Mouse (Mus musculus): ENCODE measurements around the gene Sigmar1. TPM values are rescaled to one million over a fixed set of nuclear protein-coding genes. Genes with fewer than 3 reads are reported as not detected.
"Not testable (repeated sequence)": the region's sequence is repeated elsewhere in the genome, so short reads cannot be mapped to it uniquely, and the experiment has no call there.

Sigmar1 gene
- polyA plus RNA-seq, 1 experiment from 2014 or later, result 100 TPM

- not testable (repeated sequence) for H3K4me2 ChIP-seq (replicated peaks; ENCODE audit: low read depth, low read length); H3K36me3 ChIP-seq (ENCODE audit: insufficient read depth, low read length); H3K4me3 ChIP-seq (ENCODE audit: low read length); ATAC-seq (ENCODE audit: low FRiP score, low TSS enrichment); H3K27ac ChIP-seq (ENCODE audit: low read length); H3K4me1 ChIP-seq (ENCODE audit: insufficient read depth, low read length); H3K9me3 ChIP-seq (ENCODE audit: low read length); H3K9ac ChIP-seq (replicated peaks; ENCODE audit: low read length)
- WGBS, result 54% methylated on average over 2 of the region's 2 CpGs
- H3K27me3 ChIP-seq (ENCODE audit: insufficient read depth, low read length), result peaks cover 14% of the 10 kb centered on the region; the same call in 1 of the 2 replicates
Observed at GRCm38 (mm10) chr4:41702226-41702625, 53.7 kb downstream of the Sigmar1 start.

GRCm38 (mm10) chr4:41700224-41700623 is 55.7 kb downstream of the Sigmar1 start:
- not testable (repeated sequence) for H3K9ac ChIP-seq (replicated peaks; ENCODE audit: low read length); H3K27ac ChIP-seq (ENCODE audit: low read length); H3K9me3 ChIP-seq (ENCODE audit: low read length); ATAC-seq (ENCODE audit: low FRiP score, low TSS enrichment); H3K27me3 ChIP-seq (ENCODE audit: insufficient read depth, low read length); H3K4me1 ChIP-seq (ENCODE audit: insufficient read depth, low read length); H3K4me2 ChIP-seq (replicated peaks; ENCODE audit: low read depth, low read length); H3K4me3 ChIP-seq (ENCODE audit: low read length); H3K36me3 ChIP-seq (ENCODE audit: insufficient read depth, low read length)
- 100% methylated on average over 1 of the region's 8 CpGs for WGBS

DNA sequence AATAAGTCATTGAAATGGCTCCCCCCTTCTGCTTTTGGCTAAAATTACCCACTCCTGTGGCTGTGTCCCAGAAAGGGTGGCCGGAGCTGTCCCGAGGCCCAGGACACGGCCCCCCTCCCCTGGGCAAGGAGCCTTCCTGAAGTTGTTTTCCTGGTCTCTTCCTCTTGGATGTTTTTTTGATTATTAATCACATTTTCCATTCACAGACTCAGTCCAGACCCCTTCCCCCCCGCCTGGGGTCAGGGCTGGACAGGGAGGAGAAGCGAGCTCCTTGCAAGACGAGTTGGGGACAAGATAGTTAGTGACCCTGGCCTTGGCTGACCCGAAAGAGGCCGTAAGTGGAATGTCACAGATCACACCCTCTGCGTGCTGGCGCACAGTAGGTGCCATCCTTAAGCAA is 56.2 kb downstream of the Sigmar1 start, which contains the start of gene Il11ra1:
Gene Il11ra1, plus strand, starts transcription at position 207 of the 400 bp plus-strand sequence.
- WGBS, result 85% methylated on average over 10 of the region's 10 CpGs
- H3K9ac ChIP-seq (replicated peaks; ENCODE audit: low read length); ATAC-seq (ENCODE audit: low FRiP score, low TSS enrichment); H3K27me3 ChIP-seq (ENCODE audit: insufficient read depth, low read length); H3K4me1 ChIP-seq (ENCODE audit: insufficient read depth, low read length); H3K9me3 ChIP-seq (ENCODE audit: low read length); H3K36me3 ChIP-seq (ENCODE audit: insufficient read depth, low read length); H3K27ac ChIP-seq (ENCODE audit: low read length); H3K4me2 ChIP-seq (replicated peaks; ENCODE audit: low read depth, low read length); H3K4me3 ChIP-seq (ENCODE audit: low read length): not testable (repeated sequence)

GRCm38 (mm10) chr4:41698421-41699016 is 57.4 kb downstream of the Sigmar1 start:
- H3K9ac ChIP-seq (replicated peaks; ENCODE audit: low read length); H3K36me3 ChIP-seq (ENCODE audit: insufficient read depth, low read length); H3K4me2 ChIP-seq (replicated peaks; ENCODE audit: low read depth, low read length); H3K27me3 ChIP-seq (ENCODE audit: insufficient read depth, low read length); H3K9me3 ChIP-seq (ENCODE audit: low read length); H3K27ac ChIP-seq (ENCODE audit: low read length); H3K4me3 ChIP-seq (ENCODE audit: low read length); ATAC-seq (ENCODE audit: low FRiP score, low TSS enrichment); H3K4me1 ChIP-seq (ENCODE audit: insufficient read depth, low read length): not testable (repeated sequence)
- WGBS, result 5% methylated on average over 14 of the region's 32 CpGs

DNA sequence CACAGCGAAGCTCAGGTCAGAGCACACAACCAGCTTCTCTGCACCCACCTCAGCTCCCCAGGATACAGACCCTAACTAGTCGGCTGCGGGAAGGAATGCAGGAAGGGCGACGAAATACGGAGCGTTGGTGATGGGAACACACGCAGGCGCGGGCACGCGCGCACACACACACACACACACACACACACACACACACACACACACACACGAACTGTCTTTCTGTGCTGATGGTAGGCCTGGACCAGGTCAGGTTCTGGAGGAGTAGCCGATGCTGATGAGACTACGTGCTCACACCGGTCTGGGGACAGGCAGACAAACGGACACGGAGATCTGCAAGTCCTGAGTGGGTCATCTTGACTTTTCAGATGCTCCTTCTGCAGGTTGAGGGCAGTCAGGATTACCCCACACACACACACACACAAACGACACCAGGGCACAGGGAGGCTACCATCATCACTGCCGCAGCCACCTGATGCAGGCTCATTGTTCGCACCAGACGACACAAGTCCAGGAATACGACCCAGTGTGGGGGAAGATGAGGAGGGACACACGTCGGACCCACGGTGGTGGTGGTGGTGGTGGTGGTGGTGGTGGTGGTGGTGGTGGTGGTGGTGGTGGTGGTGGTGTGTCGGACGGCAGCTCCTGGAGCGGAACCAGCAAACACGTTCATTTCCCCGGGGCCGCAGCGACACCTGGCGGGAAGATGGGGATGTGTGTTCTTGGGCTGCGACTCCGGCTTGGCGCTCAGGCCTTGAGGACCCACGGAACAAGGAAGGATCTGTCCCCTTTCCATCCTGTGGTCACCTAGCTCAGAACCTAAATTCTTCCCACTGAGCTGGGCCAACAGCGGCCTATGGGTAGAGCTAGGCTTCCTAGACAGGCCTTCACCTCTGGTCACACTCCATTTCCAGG is 58.8 kb downstream of the Sigmar1 start, which contains the start of gene Cntfr:
Gene Cntfr, minus strand, starts transcription at position 160 of the 912 bp plus-strand sequence.
- peak within 1 kb of the TSS; percentile 18; the same call in 1 of the 2 replicates for H3K4me2 ChIP-seq (replicated peaks; ENCODE audit: low read depth, low read length)
- not testable (repeated sequence) for H3K36me3 ChIP-seq (ENCODE audit: insufficient read depth, low read length); H3K9me3 ChIP-seq (ENCODE audit: low read length); H3K4me1 ChIP-seq (ENCODE audit: insufficient read depth, low read length); H3K9ac ChIP-seq (replicated peaks; ENCODE audit: low read length); ATAC-seq (ENCODE audit: low FRiP score, low TSS enrichment); H3K27ac ChIP-seq (ENCODE audit: low read length); H3K27me3 ChIP-seq (ENCODE audit: insufficient read depth, low read length); H3K4me3 ChIP-seq (ENCODE audit: low read length)
- WGBS, result 15% methylated on average over 31 of the region's 40 CpGs

GRCm38 (mm10) chr4:41696452-41696851 is 59.5 kb downstream of the Sigmar1 start:
- H3K27ac ChIP-seq (ENCODE audit: low read length); H3K36me3 ChIP-seq (ENCODE audit: insufficient read depth, low read length); H3K4me3 ChIP-seq (ENCODE audit: low read length); H3K9ac ChIP-seq (replicated peaks; ENCODE audit: low read length); H3K4me1 ChIP-seq (ENCODE audit: insufficient read depth, low read length); ATAC-seq (ENCODE audit: low FRiP score, low TSS enrichment); H3K9me3 ChIP-seq (ENCODE audit: low read length); H3K4me2 ChIP-seq (replicated peaks; ENCODE audit: low read depth, low read length); H3K27me3 ChIP-seq (ENCODE audit: insufficient read depth, low read length): not testable (repeated sequence)
- WGBS, result 17% methylated on average over 12 of the region's 15 CpGs

DNA sequence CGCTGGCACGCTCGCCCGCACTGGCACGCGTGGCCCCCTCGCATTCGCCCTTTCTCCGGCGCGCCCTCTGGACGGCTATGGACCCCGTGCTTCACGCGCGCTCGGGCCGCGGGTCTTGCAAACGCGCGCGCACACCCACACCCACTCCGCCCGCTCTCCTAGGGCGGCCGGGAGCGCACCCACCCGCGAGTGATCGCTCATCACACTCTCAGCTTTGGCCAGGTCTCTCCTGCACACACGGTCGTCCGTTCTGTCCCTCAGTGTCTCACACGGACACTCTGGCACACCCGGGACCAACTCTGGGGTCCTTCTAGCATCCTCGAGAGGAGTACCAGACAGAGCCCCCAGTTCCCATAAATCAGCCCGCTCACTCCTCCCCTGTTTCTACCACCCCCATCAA is 60.2 kb downstream of the Sigmar1 start:
- not testable (repeated sequence) for H3K9ac ChIP-seq (replicated peaks; ENCODE audit: low read length); H3K27ac ChIP-seq (ENCODE audit: low read length); H3K36me3 ChIP-seq (ENCODE audit: insufficient read depth, low read length); H3K9me3 ChIP-seq (ENCODE audit: low read length); H3K4me1 ChIP-seq (ENCODE audit: insufficient read depth, low read length); ATAC-seq (ENCODE audit: low FRiP score, low TSS enrichment); H3K27me3 ChIP-seq (ENCODE audit: insufficient read depth, low read length)
- Histone ChIP-seq H3K4me2 (replicated peaks; ENCODE audit: low read depth, low read length) (peak overlapping the region; percentile 35), H3K4me3 (ENCODE audit: low read length) (peak overlapping the region; percentile 23; the same call in 1 of the 2 replicates)
- WGBS, result 2% methylated on average over 8 of the region's 38 CpGs

DNA sequence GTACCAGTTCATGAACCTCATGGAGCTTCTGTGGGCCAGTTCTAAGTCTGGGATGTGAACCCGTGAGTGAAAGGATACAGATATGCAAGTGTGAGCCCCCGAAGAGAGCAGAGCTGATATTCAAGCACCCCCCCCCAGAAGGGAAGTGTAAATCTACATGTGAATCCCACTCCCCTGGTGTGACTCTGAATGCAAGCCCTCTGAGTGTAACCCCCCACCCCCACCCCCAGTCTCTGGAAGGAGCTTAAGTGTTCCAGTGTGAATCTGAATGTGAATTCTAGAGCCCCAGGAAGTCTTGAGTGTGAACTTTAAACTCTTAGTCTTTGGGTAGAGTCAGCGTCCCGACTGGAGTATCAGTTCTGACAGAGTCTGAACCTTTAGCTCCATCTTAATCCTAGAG is 62.4 kb downstream of the Sigmar1 start:
- H3K4me2 ChIP-seq (replicated peaks; ENCODE audit: low read depth, low read length), result 0 out of 2 replicates have a peak overlapping the region, but pooled peaks have one; percentile 15

GRCm38 (mm10) chr4:41690014-41690413 is 65.9 kb downstream of the Sigmar1 start:
- H3K27me3 ChIP-seq (ENCODE audit: insufficient read depth, low read length); H3K27ac ChIP-seq (ENCODE audit: low read length); H3K4me3 ChIP-seq (ENCODE audit: low read length); H3K4me1 ChIP-seq (ENCODE audit: insufficient read depth, low read length); H3K36me3 ChIP-seq (ENCODE audit: insufficient read depth, low read length); H3K9me3 ChIP-seq (ENCODE audit: low read length); H3K9ac ChIP-seq (replicated peaks; ENCODE audit: low read length); ATAC-seq (ENCODE audit: low FRiP score, low TSS enrichment); H3K4me2 ChIP-seq (replicated peaks; ENCODE audit: low read depth, low read length): not testable (repeated sequence)
- no CpG with 5 or more reads among the region's 4 CpGs for WGBS

More for the DNA sequence above, 62.4 kb downstream of the Sigmar1 start:
- not testable (repeated sequence) for H3K4me3 ChIP-seq (ENCODE audit: low read length); ATAC-seq (ENCODE audit: low FRiP score, low TSS enrichment); H3K36me3 ChIP-seq (ENCODE audit: insufficient read depth, low read length); H3K9me3 ChIP-seq (ENCODE audit: low read length); H3K4me1 ChIP-seq (ENCODE audit: insufficient read depth, low read length); H3K27me3 ChIP-seq (ENCODE audit: insufficient read depth, low read length); H3K27ac ChIP-seq (ENCODE audit: low read length); H3K9ac ChIP-seq (replicated peaks; ENCODE audit: low read length)
- 8% methylated on average over 4 of the region's 4 CpGs for WGBS

DNA sequence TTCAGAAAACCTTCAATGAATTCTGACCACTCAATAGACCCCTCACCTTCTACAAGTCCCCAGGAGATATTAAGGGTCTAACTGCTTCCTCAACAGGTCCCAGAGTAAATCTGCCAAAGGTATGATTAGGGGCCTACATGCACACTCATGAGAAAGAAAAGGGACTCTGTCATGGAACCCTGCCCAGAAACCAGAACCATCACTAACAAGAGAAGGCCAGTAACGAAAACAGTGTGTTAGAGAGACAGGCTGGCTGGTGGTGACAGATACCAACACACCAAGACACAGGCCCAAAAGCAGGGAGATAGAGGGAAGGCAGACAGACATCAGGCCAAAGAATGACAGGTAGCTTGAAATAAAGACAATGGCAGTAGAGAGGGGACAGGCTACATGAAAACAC is 67.4 kb downstream of the Sigmar1 start:
- not testable (repeated sequence) for H3K36me3 ChIP-seq (ENCODE audit: insufficient read depth, low read length); ATAC-seq (ENCODE audit: low FRiP score, low TSS enrichment); H3K27ac ChIP-seq (ENCODE audit: low read length)

More for the DNA sequence above, 67.4 kb downstream of the Sigmar1 start:
- H3K4me3 ChIP-seq (ENCODE audit: low read length); H3K27me3 ChIP-seq (ENCODE audit: insufficient read depth, low read length); H3K9me3 ChIP-seq (ENCODE audit: low read length); H3K4me2 ChIP-seq (replicated peaks; ENCODE audit: low read depth, low read length); H3K9ac ChIP-seq (replicated peaks; ENCODE audit: low read length); H3K4me1 ChIP-seq (ENCODE audit: insufficient read depth, low read length): not testable (repeated sequence)
- 63% methylated on average over 1 of the region's 1 CpGs for WGBS
